Mouse (Mus musculus): ENCODE measurements at regions not wholly inside any gene's neighbourhood (a gene's known extent, or its start where the extent isn't known, plus 50 kb on each side); places are given as distances from the start of the nearest gene placed in this dataset.

DNA sequence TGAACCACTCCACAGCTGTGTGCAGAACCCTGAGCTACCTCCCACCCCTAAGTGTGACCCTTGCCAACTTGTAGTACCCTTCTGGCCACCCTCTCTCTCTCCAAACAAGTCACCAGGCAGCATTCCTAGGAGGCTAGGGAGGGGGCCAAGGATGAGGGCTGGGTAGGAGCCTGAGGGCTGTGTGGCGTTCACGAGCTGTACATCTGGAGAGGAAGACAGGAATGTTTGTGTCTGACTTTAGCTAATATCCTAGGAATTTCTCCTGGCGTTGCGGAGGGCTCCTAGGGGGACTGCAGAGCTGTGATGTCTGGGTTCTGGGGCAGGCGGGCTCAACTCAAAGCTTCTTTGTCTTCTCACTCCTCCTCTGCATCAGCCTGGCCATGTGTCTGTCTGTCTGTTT, 262.2 kb upstream of the Zmiz1 start:
- Histone ChIP-seq H3K4me2 (peak overlapping the region; percentile 12; the same call in 1 of the 2 replicates), H3K27ac (peak overlapping the region; percentile 85), H3K9me3 (no peaks in the 10 kb centered on the region), H3K9ac (no peak overlapping the region), H3K4me1 (peaks cover 61% of the 10 kb centered on the region), H3K36me3 (no peaks in the 10 kb centered on the region), H3K27me3 (no peaks in the 10 kb centered on the region), H3K4me3 (no peak overlapping the region)
- WGBS, result 8% methylated on average over 5 of the region's 5 CpGs
- ATAC-seq (ENCODE audit: insufficient number of reproducible peaks, insufficient read depth, low FRiP score, low TSS enrichment, low read depth), result peak; percentile 40; the same call in 1 of the 2 replicates

DNA sequence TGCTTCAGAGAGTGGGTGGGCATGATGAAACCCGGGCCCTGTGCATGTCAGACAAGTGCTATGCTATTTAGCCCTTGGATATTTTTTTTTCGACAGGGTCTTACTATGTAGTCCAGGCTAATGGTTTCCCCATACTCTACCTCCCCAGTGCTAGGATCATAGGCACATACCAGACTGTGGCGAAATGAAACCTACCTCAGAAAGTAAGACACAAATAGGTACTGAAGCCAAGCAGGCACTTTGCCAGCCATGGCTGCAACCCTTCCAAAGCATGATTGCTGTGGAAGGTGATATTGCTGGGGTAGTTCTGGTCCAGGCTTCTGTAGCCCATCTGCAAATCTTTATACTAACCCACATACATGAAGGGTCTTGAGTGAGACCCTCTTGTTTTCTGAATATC, 259.1 kb upstream of the Zmiz1 start:
- Histone ChIP-seq H3K27ac (peak overlapping the region; percentile 92), H3K27me3 (no peaks in the 10 kb centered on the region), H3K9ac (no peak overlapping the region), H3K4me1 (peaks cover 79% of the 10 kb centered on the region), H3K4me2 (no peak overlapping the region), H3K36me3 (no peaks in the 10 kb centered on the region), H3K4me3 (no peak overlapping the region), H3K9me3 (no peaks in the 10 kb centered on the region)
- no peak for ATAC-seq (ENCODE audit: insufficient number of reproducible peaks, insufficient read depth, low FRiP score, low TSS enrichment, low read depth)
- 61% methylated on average over 3 of the region's 3 CpGs for WGBS

DNA sequence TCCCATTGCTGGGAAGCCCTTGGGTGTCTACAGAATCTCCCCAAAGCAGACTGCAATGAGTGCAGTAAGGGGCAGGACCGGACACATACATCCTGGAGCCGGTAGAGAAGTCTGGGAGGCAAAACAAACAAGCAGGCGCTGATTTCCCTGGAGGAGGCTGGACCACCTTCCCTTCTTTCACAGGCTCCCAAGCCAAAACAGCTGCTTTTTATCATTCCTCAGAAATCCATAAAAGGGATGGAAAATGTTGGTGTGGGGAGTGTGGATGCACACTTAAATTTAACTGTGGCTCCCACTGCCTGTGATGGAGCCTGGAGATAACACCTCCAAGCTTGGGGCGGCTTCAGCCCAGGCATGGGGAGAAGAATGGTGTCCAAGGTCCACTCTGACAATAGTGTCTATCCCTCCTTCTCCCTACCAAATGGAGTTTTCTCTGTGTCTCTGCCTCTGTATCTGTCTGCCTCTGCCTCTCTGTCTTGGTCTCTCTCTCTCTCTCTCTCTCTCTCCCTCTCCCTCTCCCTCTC, 258.3 kb upstream of the Zmiz1 start:
- H3K4me2 ChIP-seq, result no peak overlapping the region
- H3K36me3 ChIP-seq, result no peaks in the 10 kb centered on the region
- no peaks in the 10 kb centered on the region for H3K27me3 ChIP-seq
- ATAC-seq (ENCODE audit: insufficient number of reproducible peaks, insufficient read depth, low FRiP score, low TSS enrichment, low read depth), result no peak
- no peaks in the 10 kb centered on the region for H3K9me3 ChIP-seq
- 24% methylated on average over 4 of the region's 4 CpGs for WGBS
- H3K4me3 ChIP-seq, result no peak overlapping the region
- peaks cover 71% of the 10 kb centered on the region for H3K4me1 ChIP-seq
- peak overlapping the region; percentile 51; the same call in 1 of the 2 replicates for H3K9ac ChIP-seq
- H3K27ac ChIP-seq, result peak overlapping the region; percentile 92

DNA sequence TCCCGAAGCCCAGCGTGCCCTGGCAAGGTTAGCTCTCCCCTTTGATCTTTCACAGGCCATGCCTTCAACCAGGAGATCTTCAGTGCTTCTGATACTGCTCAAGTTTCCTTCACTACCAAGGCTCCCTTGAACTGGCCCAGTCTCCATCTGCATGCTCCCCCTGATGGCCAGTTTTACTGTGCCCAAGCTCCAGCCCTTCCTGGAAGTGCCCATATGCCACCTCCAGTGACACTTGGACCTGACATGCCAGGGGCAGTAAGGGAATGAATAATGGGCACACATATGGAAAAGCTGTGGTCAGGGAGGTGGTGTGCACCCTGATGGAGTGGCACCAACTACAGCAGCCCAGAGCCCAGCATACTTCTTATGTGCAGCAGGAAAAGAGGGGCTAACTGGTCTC, 256.7 kb upstream of the Zmiz1 start:
- 83% methylated on average over 2 of the region's 2 CpGs for WGBS
- no peak overlapping the region for H3K27ac ChIP-seq

DNA sequence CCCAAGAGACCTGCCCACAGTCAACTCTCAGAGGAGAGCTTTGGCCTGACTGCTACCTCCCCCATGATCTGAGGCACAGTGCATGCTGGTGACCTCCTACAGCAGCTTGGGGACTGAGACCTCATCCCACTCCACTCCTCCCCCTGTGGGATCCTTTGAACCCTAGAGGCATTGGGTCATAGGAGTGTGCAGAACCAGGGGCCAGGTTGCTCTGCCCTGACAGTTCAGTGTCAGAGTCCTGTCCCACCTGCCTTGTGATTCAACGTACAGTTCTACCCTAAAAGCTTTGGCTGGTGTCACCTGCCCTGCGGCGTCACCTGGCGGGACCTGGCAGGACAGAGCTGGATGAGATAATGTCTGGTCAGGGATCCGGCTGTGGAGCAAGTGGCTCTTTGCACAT, 254.9 kb upstream of the Zmiz1 start:
- Histone ChIP-seq H3K9me3 (no peaks in the 10 kb centered on the region), H3K36me3 (no peaks in the 10 kb centered on the region), H3K4me1 (peaks cover 54% of the 10 kb centered on the region), H3K9ac (no peak overlapping the region), H3K4me3 (no peak overlapping the region), H3K4me2 (no peak overlapping the region), H3K27me3 (no peaks in the 10 kb centered on the region), H3K27ac (no peak overlapping the region)
- WGBS, result 89% methylated on average over 5 of the region's 5 CpGs
- no peak for ATAC-seq (ENCODE audit: insufficient number of reproducible peaks, insufficient read depth, low FRiP score, low TSS enrichment, low read depth)

More for the DNA sequence above, 256.7 kb upstream of the Zmiz1 start:
- Histone ChIP-seq H3K9me3 (no peaks in the 10 kb centered on the region), H3K4me3 (no peak overlapping the region), H3K4me2 (no peak overlapping the region), H3K4me1 (peaks cover 65% of the 10 kb centered on the region), H3K27me3 (no peaks in the 10 kb centered on the region), H3K36me3 (no peaks in the 10 kb centered on the region), H3K9ac (no peak overlapping the region)
- ATAC-seq (ENCODE audit: insufficient number of reproducible peaks, insufficient read depth, low FRiP score, low TSS enrichment, low read depth), result no peak

DNA sequence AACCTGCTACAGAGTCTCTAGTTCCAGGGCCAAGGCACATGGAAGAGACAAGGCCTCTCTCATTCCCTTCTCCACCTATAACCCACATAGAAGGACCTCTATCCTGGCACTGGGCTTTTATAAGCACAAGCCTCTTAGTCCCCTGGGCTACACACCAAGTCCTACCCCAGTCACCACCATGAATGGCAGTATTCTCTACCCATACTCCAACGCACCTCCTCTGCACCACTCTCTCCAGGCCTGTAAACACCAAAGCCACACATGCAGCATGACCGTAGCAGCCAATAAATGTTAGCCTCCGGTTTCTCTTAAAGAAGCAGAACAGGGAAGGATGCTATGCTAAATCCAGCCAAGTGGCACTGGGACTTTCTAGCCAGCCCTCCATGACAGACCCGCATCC, 252.1 kb upstream of the Zmiz1 start:
- Histone ChIP-seq H3K27me3 (no peaks in the 10 kb centered on the region), H3K9ac (no peak overlapping the region), H3K9me3 (no peaks in the 10 kb centered on the region), H3K27ac (0 out of 2 replicates have a peak overlapping the region, but pooled peaks have one; percentile 48), H3K4me1 (peaks cover 29% of the 10 kb centered on the region), H3K36me3 (no peaks in the 10 kb centered on the region), H3K4me2 (no peak overlapping the region), H3K4me3 (no peak overlapping the region)
- ATAC-seq (ENCODE audit: insufficient number of reproducible peaks, insufficient read depth, low FRiP score, low TSS enrichment, low read depth), result no peak; the same call in 1 of the 2 replicates
- 74% methylated on average over 4 of the region's 4 CpGs for WGBS

DNA sequence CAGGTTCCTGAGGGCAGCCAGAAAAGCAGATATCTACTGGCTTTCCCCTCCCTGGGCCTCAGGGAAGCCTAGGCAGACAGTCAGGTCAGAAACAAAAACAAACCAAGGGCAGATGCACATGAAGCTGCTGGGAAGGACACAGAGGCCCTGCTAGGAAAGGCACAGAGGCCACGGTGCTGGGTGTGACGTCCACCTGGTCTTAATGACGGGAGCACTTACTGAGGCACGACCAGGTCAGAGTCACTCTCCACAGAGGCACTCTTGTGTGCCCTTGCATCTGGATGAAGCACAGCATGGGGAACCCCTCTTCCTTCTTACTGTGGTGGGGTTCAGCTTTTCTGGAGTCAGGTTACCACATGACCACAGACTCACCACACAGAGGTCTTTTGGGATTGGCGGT, 251.6 kb upstream of the Zmiz1 start:
- ATAC-seq (ENCODE audit: insufficient number of reproducible peaks, insufficient read depth, low FRiP score, low TSS enrichment, low read depth), result no peak
- 52% methylated on average over 5 of the region's 5 CpGs for WGBS
- peak overlapping the region; percentile 48; the same call in 1 of the 2 replicates for H3K27ac ChIP-seq

DNA sequence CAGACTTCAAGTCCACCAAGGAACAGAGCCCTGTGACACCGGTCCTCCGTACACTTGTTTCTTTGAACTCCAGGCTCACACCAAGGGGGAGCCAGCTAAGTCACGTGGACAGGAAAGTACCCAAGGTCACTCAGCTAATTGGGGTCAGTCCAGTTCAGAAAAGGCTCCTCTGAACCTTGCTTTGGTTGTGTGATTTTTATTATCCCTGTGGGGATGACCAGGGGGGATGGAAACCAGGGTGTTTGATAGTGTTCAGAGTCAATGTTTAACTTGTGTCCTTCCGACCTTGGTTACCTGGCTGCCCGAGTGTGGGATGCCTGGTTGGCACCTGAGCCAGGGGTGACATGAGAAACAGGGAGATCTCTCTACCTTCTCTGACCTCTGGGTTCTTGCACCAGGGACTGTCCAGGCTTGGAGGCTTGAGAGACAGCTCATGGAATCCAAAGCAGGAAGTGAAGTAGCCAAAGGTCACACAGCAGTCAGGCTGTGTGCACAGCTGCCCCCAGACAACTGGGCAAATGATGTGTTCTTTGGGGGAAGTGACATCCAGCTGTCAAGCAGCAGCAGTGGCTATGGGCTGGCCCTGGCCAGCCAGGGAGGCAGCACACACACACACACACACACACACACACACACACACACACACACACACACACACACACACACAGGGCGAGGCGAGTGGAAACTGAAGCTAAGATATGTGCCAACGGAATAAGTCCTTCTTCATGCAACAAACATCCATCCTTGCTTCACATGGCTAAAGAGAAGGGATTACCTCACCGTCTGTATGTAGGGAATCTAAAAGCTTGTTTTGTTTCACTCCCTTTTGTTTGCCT, 250.5 kb upstream of the Zmiz1 start:
- ATAC-seq (ENCODE audit: insufficient number of reproducible peaks, insufficient read depth, low FRiP score, low TSS enrichment, low read depth), result no peak
- Histone ChIP-seq H3K9me3 (no peaks in the 10 kb centered on the region), H3K4me2 (no peak overlapping the region), H3K36me3 (no peaks in the 10 kb centered on the region), H3K4me1 (peaks cover 18% of the 10 kb centered on the region), H3K27me3 (no peaks in the 10 kb centered on the region), H3K4me3 (no peak overlapping the region), H3K27ac (no peak overlapping the region), H3K9ac (no peak overlapping the region)
- WGBS, result 50% methylated on average over 9 of the region's 9 CpGs

More for the DNA sequence above, 251.6 kb upstream of the Zmiz1 start:
- Histone ChIP-seq H3K4me3 (no peak overlapping the region), H3K4me1 (peaks cover 23% of the 10 kb centered on the region), H3K4me2 (no peak overlapping the region), H3K27me3 (no peaks in the 10 kb centered on the region), H3K9ac (no peak overlapping the region), H3K9me3 (no peaks in the 10 kb centered on the region), H3K36me3 (no peaks in the 10 kb centered on the region)

DNA sequence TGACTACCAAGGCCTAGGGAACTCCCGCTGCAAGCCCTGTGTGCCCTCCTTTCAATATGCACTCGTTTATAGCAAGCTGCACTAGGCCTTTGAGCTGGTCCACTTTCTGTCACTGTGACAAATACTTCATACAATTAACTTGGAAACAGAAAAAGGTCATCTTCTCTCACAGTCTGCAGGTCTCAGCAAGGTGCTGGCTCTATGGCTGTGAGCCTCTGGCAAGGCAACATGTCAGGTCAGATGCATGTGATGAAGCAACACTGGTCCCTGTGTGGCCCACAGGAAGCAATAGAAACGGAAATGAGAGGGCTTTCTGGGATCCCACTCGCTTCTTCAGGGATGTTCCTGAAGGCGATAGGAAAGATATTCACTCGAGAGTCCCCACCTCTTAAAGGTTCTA, 245.9 kb upstream of the Zmiz1 start:
- 70% methylated on average over 6 of the region's 6 CpGs for WGBS
- no peaks in the 10 kb centered on the region for H3K36me3 ChIP-seq
- H3K4me1 ChIP-seq, result no peaks in the 10 kb centered on the region; the same call in 1 of the 2 replicates
- no peak for ATAC-seq (ENCODE audit: insufficient number of reproducible peaks, insufficient read depth, low FRiP score, low TSS enrichment, low read depth)
- H3K27me3 ChIP-seq, result no peaks in the 10 kb centered on the region
- no peak overlapping the region for H3K4me3 ChIP-seq
- no peak overlapping the region for H3K27ac ChIP-seq
- no peak overlapping the region for H3K4me2 ChIP-seq
- H3K9ac ChIP-seq, result no peak overlapping the region
- H3K9me3 ChIP-seq, result no peaks in the 10 kb centered on the region

DNA sequence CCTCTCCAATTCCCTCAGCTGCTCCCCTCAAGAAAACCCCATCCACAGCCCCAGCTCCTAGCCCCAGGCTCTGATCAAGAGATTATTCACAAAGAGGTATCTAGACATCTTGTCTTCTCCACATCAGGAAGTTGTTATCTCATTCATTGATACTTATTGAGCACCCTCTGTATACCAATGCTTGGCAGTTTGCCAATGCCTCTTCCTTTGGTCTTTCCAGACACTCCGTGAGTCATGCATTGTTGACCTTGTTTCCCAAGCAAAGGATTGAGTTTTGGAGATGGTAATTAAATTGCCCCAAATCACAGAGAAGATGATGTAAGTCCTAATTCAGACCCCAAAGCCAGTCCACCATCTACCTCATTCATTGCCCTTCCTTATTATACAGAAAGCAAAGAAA, 235.9 kb upstream of the Zmiz1 start:
- Histone ChIP-seq H3K4me1 (peaks cover 33% of the 10 kb centered on the region), H3K9me3 (no peaks in the 10 kb centered on the region), H3K27ac (no peak overlapping the region), H3K36me3 (no peaks in the 10 kb centered on the region), H3K4me2 (no peak overlapping the region), H3K9ac (no peak overlapping the region), H3K27me3 (no peaks in the 10 kb centered on the region), H3K4me3 (no peak overlapping the region)
- 55% methylated on average over 1 of the region's 1 CpGs for WGBS
- no peak for ATAC-seq (ENCODE audit: insufficient number of reproducible peaks, insufficient read depth, low FRiP score, low TSS enrichment, low read depth)

DNA sequence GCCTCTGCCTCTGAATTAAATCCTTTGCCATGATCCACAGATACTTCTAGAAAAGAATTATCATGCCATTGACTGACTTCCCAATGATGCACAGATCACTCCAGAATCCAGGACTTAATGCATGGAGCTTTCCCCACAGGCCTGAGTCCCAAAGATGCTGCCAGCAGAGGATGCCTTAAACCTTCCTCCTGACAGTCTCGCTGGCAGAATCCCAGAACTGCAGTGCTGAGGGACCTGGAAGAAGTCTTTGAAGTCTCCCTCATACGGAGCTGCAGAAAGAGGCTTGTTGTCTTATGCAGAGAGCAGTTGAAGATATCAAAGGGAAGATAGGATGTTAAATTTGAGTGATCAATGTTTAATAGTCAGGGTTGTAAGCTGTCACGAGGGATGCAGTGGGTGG, 233.8 kb upstream of the Zmiz1 start:
- H3K4me1 ChIP-seq, result peaks cover 51% of the 10 kb centered on the region
- H3K27ac ChIP-seq, result peak overlapping the region; percentile 93
- H3K4me3 ChIP-seq, result no peak overlapping the region
- H3K36me3 ChIP-seq, result no peaks in the 10 kb centered on the region
- 0 out of 2 replicates have a peak overlapping the region, but pooled peaks have one; percentile 49 for H3K9ac ChIP-seq
- WGBS, result 28% methylated on average over 3 of the region's 3 CpGs
- H3K4me2 ChIP-seq, result peak overlapping the region; percentile 49; the same call in 1 of the 2 replicates
- H3K27me3 ChIP-seq, result no peaks in the 10 kb centered on the region
- no peak for ATAC-seq (ENCODE audit: insufficient number of reproducible peaks, insufficient read depth, low FRiP score, low TSS enrichment, low read depth)
- no peaks in the 10 kb centered on the region for H3K9me3 ChIP-seq

Data from embryonic facial prominence, embryonic 13.5 days (tissue).